Mouse (Mus musculus): ENCODE measurements around the gene Sec24a. TPM values are rescaled to one million over a fixed set of nuclear protein-coding genes. Genes with fewer than 3 reads are reported as not detected.

Gene Sec24a
- polyA plus RNA-seq, 1 experiment: 13.9 TPM

DNA sequence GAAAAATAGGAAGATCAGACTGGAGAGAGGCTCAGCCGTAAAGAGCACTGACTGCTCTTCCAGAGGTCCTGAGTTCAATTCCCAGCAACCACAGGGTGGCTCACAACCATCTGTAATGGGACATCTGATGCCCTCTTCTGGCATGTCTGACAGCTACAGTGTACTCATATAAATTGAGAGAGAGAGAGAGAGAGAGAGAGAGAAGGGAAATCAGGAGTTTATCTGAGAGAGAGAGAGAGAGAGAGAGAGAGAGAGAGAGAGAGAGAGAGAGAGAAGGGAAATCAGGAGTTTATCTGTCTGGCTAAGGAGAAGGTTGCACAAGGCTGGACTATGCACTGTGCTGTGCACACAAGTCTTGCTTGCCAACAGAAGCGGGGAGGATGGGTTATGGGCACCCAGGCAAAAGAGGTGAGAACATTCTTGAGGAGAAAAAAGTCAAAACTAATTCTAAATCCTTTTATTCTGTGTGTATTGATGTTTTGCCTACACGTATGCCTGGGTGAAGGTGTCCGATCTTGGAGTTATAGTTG, 110.5 kb downstream of the Sec24a start:
- no peak for DNase-seq (ENCODE audit: low read depth)
- no peak for TF ChIP-seq CTCF (IDR thresholded peaks at IDR 0.05; ENCODE audit: borderline replicate concordance, extremely low read depth, insufficient read depth, insufficient read length)
- no peak for TF ChIP-seq POLR2A (IDR thresholded peaks at IDR 0.05; ENCODE audit: borderline replicate concordance, extremely low read depth, insufficient read depth, insufficient read length, poor library complexity, severe bottlenecking)

DNA sequence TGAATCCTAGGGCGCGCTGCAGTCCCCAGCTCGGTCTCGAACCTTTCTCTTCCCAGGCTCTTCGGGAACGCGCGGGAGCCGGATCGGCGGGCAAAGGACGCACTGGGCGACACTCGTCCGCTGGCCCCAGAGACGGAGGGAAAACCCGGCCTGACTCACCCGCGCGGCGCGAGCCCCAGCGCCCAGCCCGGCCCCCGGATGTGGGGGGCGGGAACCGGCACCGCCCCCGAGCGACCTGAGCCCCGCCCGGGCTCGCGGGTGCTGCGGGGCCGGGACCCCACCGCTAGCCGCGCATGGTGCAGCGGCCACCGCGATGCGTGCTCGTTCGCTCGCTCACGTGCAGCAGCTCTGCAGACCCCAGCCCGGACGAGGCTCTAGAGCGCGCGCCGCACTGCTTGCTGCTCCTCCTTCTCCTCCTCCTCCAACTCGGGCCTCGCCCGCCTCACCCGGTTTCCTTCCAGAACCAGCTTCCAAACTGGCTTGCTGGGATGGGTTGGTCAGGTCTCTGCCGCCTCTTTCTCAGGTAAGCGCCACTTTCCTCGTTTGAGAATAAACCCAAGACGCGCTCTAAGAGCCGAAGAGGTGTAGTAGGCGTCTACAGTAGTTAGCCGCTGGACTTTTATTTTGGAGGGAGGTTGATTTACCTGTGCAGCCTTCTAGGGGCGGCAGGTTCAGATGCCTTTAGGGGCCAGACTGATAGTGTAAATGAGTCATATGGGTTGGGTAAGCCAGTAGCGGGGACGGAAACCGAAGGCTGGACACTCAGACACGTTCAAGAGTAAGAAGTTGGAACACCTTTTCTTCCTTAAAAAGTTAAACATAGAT, 112.5 kb downstream of the Sec24a start, which contains the start of the genes N4bp3 and D930048N14Rik:
N4bp3 (minus strand) TSS at position 152 of the 825 bp plus-strand sequence.
D930048N14Rik (plus strand) TSS at position 264 of the 825 bp plus-strand sequence.
- peak; percentile 70 for DNase-seq (ENCODE audit: low read depth)
- no peak for TF ChIP-seq POLR2A (IDR thresholded peaks at IDR 0.05; ENCODE audit: borderline replicate concordance, extremely low read depth, insufficient read depth, insufficient read length, poor library complexity, severe bottlenecking)
- TF ChIP-seq CTCF (IDR thresholded peaks at IDR 0.05; ENCODE audit: borderline replicate concordance, extremely low read depth, insufficient read depth, insufficient read length): no peak

DNA sequence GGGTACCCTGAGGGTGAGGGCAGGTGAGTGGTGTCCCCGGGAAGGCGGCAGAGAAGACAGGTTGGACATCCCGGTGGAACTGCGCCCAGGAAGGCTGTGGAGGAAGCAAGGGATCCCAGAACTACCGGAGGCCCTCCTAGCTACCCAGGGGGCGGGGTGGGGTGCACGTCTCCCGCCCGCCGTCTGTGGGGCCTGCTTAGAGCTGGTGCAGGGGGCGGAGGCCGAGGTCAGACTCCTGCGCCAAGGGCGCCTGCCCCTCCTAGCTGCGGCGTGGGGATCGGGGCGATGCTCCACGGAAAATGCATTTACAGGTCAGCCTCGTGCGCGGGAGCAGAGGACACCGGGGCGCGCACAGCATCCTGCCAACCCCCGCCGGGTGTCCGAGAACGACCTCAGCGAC, 113.2 kb downstream of the Sec24a start:
- DNase-seq (ENCODE audit: low read depth): no peak
- TF ChIP-seq CTCF (IDR thresholded peaks at IDR 0.05; ENCODE audit: borderline replicate concordance, extremely low read depth, insufficient read depth, insufficient read length) (no peak), POLR2A (IDR thresholded peaks at IDR 0.05; ENCODE audit: borderline replicate concordance, extremely low read depth, insufficient read depth, insufficient read length, poor library complexity, severe bottlenecking) (no peak)

DNA sequence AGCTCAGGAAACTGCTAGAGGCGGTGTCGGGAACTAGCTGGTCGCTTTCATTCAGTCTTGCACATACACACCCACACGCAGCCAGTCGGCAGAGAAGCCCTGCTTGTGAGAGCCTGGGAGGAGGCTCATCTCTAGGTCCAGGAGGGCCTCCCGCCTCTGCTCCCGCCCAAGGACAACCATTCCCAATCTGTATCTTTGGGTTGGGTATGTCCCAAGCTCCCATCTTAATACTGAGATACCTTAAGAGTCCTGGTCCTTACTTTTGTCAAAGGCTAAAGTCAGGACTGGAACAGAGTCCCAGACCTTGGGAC, 113.6 kb downstream of the Sec24a start:
- TF ChIP-seq POLR2A (IDR thresholded peaks at IDR 0.05; ENCODE audit: borderline replicate concordance, extremely low read depth, insufficient read depth, insufficient read length, poor library complexity, severe bottlenecking) (no peak), CTCF (IDR thresholded peaks at IDR 0.05; ENCODE audit: borderline replicate concordance, extremely low read depth, insufficient read depth, insufficient read length) (no peak)
- peak; percentile 27 for DNase-seq (ENCODE audit: low read depth)

DNA sequence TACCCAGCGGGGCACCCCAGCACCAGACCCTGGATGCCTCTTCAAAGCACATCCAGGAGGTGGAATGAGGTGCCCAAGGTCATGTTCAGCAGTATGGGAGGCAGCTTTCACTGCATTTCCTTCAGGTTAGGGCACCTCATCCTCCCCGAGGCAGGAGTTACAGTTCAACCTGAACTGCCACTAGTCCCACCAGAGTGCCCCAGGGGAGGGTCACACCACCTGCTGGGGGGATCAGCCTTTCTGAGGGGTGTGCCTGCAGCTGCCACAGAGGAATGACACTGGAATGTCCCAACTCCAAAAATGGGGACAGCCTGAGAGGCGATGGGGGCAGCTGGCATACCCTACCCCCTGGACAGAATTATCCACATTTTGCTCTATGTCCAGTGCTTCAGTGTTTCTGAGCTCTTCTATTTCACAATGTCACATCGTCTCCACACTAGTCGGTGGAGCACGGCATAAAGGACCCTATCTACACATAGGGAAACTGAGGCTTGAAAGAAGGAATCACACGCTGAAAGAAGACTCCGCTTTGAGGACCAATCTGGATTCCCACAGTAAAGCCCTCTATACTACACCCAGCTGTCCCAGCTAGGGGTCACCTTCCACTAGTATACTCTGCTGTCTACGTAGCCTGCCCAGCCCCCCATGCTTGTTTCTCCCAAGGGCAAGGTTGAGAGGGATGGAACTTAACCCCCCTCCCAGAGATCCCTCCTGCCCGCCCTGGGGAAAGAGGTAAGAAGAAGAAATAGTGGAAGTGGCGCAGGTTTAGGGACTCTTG, 114.1 kb downstream of the Sec24a start:
- no peak for DNase-seq (ENCODE audit: low read depth)
- no peak for TF ChIP-seq CTCF (IDR thresholded peaks at IDR 0.05; ENCODE audit: borderline replicate concordance, extremely low read depth, insufficient read depth, insufficient read length)
- no peak for TF ChIP-seq POLR2A (IDR thresholded peaks at IDR 0.05; ENCODE audit: borderline replicate concordance, extremely low read depth, insufficient read depth, insufficient read length, poor library complexity, severe bottlenecking)

DNA sequence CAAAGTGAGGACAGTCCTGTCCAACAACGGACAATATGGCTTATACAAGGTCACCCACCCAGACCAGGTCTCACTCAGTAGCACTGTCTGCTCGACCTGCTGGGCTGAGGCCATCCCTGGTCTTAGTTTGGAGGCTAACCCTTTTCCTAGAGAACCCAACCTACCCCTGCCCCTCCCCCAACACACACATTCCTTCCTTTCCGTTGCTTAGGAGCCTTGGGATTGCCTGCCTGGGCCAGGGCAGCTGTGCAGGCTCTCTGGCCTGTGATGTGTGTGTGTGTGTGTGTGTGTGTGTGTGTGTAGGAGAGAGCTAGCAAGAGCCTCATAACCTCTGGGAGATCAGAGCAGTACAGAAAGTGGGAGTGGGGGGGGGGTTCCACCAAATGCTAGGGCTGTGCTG, 114.9 kb downstream of the Sec24a start:
- no peak for TF ChIP-seq POLR2A (IDR thresholded peaks at IDR 0.05; ENCODE audit: borderline replicate concordance, extremely low read depth, insufficient read depth, insufficient read length, poor library complexity, severe bottlenecking)
- no peak for TF ChIP-seq CTCF (IDR thresholded peaks at IDR 0.05; ENCODE audit: borderline replicate concordance, extremely low read depth, insufficient read depth, insufficient read length)
- DNase-seq (ENCODE audit: low read depth): peak; percentile 57

DNA sequence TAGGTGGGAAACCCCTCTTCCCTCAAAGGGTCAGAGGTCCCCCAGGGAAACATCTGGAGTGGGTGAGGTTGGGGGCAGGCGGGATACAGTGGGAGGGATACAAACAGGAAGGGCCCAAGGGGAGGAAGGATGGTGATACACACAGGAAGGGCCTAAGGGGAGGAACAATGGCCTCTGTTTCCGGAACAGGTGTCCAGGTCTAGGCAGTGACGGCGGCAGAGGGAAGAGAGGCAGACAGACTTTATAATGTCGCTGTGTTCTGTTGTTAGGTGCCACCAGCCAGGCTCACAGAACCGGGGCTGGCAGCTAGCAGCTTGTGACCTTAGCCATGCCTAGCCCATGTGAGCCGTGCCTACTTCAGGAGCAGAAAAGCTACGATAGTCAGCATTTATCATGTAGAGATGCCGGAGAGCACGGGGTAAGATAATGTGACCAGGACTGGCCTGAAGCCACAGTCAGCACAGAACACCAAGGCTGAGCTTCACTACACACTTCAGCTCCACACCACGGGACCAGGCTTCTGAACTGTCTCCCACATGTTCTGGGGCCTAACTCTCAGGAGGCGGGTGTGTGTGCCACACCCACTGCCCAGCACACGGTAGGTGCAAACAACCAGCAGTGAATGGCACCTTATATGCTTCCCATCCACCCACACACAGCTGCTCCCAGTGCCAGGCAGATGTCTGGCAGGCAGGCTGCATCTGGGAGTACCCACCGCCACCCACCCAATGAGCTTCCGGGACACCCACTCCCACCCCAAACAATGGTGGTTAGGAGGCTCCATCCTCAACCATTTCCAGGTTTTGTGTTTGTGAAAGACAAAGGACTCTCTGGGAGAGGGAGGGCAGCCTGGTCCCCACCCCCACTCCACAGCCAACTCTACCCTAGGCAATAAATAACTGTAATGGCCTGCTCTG, 116.4 kb downstream of the Sec24a start:
- DNase-seq (ENCODE audit: low read depth): no peak
- TF ChIP-seq POLR2A (IDR thresholded peaks at IDR 0.05; ENCODE audit: borderline replicate concordance, extremely low read depth, insufficient read depth, insufficient read length, poor library complexity, severe bottlenecking) (no peak), CTCF (IDR thresholded peaks at IDR 0.05; ENCODE audit: borderline replicate concordance, extremely low read depth, insufficient read depth, insufficient read length) (no peak)

DNA sequence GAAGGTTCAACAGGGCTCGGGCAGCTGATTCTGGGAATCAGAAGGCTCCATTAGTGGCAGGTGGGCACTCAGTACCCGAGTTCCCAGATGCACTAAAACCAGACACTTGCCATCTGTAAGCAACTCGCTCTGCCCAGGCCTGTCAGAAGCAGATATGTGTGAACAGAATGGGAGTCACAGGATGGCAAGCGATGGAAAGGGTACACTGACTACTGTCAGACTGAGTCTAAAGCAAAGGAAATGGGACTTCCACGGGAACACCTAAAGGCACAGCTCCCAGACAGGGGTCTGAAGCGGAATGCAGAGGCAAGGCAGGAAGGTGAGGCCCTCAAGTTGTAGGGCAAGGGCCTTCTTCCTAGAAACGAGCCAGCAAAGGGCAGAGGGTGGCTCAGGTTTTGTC, 117.2 kb downstream of the Sec24a start:
- TF ChIP-seq CTCF (IDR thresholded peaks at IDR 0.05; ENCODE audit: borderline replicate concordance, extremely low read depth, insufficient read depth, insufficient read length): no peak
- no peak for DNase-seq (ENCODE audit: low read depth)

DNA sequence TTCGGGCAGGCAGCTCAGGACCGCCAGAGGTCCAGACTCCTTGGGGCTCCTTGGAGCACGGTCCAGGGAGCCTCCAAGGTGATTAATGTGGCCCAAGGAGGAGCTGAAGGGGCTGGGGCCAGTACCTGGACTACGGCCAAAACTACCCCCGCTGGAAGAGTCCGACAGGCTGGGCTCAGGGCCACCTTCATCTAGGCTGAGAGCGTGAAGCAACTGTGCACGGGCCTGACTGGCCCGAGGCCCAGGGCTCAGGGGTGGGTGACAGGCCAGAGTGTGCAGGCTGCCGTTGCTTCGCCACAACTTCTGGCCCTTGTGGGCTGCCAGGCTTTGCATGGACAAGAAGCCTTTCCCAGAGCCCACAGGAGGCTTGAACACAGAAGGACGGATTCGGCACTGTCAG, 118.1 kb downstream of the Sec24a start:
- DNase-seq (ENCODE audit: low read depth): no peak
- TF ChIP-seq CTCF (IDR thresholded peaks at IDR 0.05; ENCODE audit: borderline replicate concordance, extremely low read depth, insufficient read depth, insufficient read length) (no peak), POLR2A (IDR thresholded peaks at IDR 0.05; ENCODE audit: borderline replicate concordance, extremely low read depth, insufficient read depth, insufficient read length, poor library complexity, severe bottlenecking) (no peak)

DNA sequence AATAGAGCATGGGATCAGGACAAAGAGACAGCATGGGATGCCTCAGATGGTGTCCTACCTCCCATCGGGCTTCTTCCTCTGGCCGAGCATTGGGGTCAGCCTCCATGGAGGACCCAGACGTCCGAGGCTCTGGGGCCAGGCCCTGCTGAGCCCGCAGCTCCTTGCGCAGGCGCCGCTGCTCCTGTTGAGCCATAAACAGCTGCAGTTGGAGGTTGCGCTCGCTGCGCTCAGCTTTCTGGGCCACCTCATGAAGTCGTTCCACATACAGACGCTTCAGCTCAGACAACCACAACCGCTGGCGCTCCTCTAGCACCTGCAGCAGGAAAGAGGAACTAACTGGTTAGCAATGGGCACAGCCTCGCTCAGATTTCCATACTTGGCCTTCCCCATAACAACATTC, 119.2 kb downstream of the Sec24a start:
- TF ChIP-seq POLR2A (IDR thresholded peaks at IDR 0.05; ENCODE audit: borderline replicate concordance, extremely low read depth, insufficient read depth, insufficient read length, poor library complexity, severe bottlenecking) (no peak), CTCF (IDR thresholded peaks at IDR 0.05; ENCODE audit: borderline replicate concordance, extremely low read depth, insufficient read depth, insufficient read length) (no peak)
- no peak for DNase-seq (ENCODE audit: low read depth)

DNA sequence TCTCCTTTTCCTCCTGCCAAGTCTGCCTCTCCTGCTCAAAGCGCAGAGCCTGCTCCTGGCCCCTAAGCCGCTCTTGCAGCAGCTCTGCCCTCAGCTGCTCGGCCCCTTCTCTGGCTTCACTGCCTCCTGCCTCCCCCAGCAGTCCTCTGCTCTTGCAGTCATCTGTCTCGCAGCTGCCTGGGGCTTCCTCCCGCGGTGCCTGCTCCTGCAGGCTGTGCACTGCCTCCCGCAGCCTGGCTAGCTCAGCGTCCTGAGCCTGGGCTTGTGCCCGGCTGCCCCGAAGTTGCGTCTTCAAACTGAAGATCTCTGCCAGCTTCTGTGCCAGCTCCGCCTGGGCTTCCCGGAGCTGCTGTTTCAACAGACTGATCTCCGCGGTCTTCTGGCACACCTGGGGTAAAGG, 119.7 kb downstream of the Sec24a start:
- TF ChIP-seq POLR2A (IDR thresholded peaks at IDR 0.05; ENCODE audit: borderline replicate concordance, extremely low read depth, insufficient read depth, insufficient read length, poor library complexity, severe bottlenecking) (no peak), CTCF (IDR thresholded peaks at IDR 0.05; ENCODE audit: borderline replicate concordance, extremely low read depth, insufficient read depth, insufficient read length) (no peak)
- no peak for DNase-seq (ENCODE audit: low read depth)
